Comparison of ENCODE assay signal across 8 mouse cellular contexts in the genomic region with DNA sequence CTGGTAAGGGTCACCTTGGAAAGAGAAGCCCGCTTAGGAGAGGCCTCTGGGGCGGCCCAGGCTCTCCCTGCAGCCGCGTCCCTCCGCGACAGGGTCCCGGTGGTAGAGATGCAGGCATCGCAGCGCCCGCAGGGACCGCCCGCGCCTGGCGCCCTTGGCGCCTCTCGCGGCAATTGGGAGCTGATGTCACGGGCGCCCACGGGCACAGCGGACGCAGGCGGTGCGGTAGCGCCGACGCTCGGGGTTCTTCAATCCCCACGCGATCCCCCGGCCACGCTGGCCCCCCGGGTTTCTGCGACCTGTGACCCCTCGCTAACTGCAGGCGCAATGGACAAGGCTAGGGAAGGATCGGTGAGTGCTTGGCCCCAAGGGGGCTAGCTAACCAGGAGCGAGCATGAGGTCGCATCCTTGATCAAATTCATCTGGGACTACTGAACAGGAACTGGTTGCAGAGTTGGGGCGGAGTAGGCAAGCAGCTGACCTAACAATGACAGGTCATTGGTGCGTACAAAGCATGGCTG. TPM values are rescaled to one million over a fixed set of nuclear protein-coding genes. Genes with fewer than 3 reads are reported as not detected.
A peak's percentile ranks its signal among the peaks of the same experiment; 100 is the strongest.
DNase-seq lines count a peak whose midpoint lies in the region; ATAC-seq lines count a peak whose summit lies in the region.

No protein-coding gene starts in this region.

- peaks cover 10% of the 10 kb centered on the region for H3K36me3 ChIP-seq in heart, embryonic 10.5 days
- peaks cover 4% of the 10 kb centered on the region; the same call in 1 of the 2 replicates for H3K36me3 ChIP-seq in limb, embryonic 11.5 days (ENCODE audit: control insufficient read depth, insufficient read depth, low read length)
- H3K36me3 ChIP-seq in neural tube, embryonic 14.5 days (ENCODE audit: control insufficient read depth, insufficient read depth, low read length), result no peaks in the 10 kb centered on the region

- intact Hi-C loops in heart, postnatal 25 days (cut with DNase I), result no loop called here
- intact Hi-C loops in heart, postnatal 10 days (cut with DNase I), result loop anchor here (2.0 kb wide), 1 partner anchor 15 kb away; a partner anchor contains a TSS

- H3K27me3 ChIP-seq in heart, embryonic 10.5 days (ENCODE audit: insufficient read depth, poor library complexity, severe bottlenecking), result 0 out of 2 replicates have a peak, but pooled peaks cover 5% of the 10 kb centered on the region
- H3K27me3 ChIP-seq in limb, embryonic 11.5 days (ENCODE audit: control insufficient read depth, insufficient read depth, low read length), result no peaks in the 10 kb centered on the region
- H3K27me3 ChIP-seq in neural tube, embryonic 14.5 days (ENCODE audit: control insufficient read depth, insufficient read depth, low read length), result no peaks in the 10 kb centered on the region

- no peak for ATAC-seq in limb, embryonic 11.5 days (ENCODE audit: insufficient number of reproducible peaks, low FRiP score, low TSS enrichment, low read depth)
- ATAC-seq in neural tube, embryonic 14.5 days (ENCODE audit: low read depth), result 0 out of 2 replicates have a peak, but pooled peaks have one; percentile 7

- no peak for DNase-seq in heart, embryonic 10.5 days (ENCODE audit: low spot score)
- no peak for DNase-seq in heart, postnatal 25 days (ENCODE audit: low spot score)
- peak; percentile 56 for DNase-seq in embryo, embryonic 11 days
- peak; percentile 48 to 54 for DNase-seq in heart, postnatal 10 days
- DNase-seq in limb, embryonic 11.5 days (ENCODE audit: low spot score), result peak; percentile 49
- DNase-seq in ovary, postnatal 14 days (ENCODE audit: low spot score), result no peak
- DNase-seq in cerebellum, postnatal 4 days (ENCODE audit: low spot score in 2 of 2), result no peak

- H3K4me2 ChIP-seq in limb, embryonic 11.5 days (ENCODE audit: low read depth, severe bottlenecking), result peak overlapping the region; percentile 72
- H3K4me2 ChIP-seq in neural tube, embryonic 14.5 days (ENCODE audit: low read depth, low read length), result peak overlapping the region; percentile 78

- H3K9me3 ChIP-seq in heart, embryonic 10.5 days, result no peaks in the 10 kb centered on the region
- H3K9me3 ChIP-seq in limb, embryonic 11.5 days (ENCODE audit: control insufficient read depth, low read length), result no peaks in the 10 kb centered on the region
- H3K9me3 ChIP-seq in neural tube, embryonic 14.5 days (ENCODE audit: control insufficient read depth, low read length), result no peaks in the 10 kb centered on the region

- H3K27ac ChIP-seq in heart, embryonic 10.5 days, result peak overlapping the region; percentile 87
- H3K27ac ChIP-seq in limb, embryonic 11.5 days (replicated peaks; ENCODE audit: low read depth, low read length), result no peak overlapping the region; the same call in 1 of the 2 replicates
- H3K27ac ChIP-seq in neural tube, embryonic 14.5 days (ENCODE audit: low read depth, low read length), result 0 out of 2 replicates have a peak overlapping the region, but pooled peaks have one; percentile 28

- H3K9ac ChIP-seq in limb, embryonic 11.5 days (ENCODE audit: low read length), result peak overlapping the region; percentile 70
- H3K9ac ChIP-seq in neural tube, embryonic 14.5 days (replicated peaks; ENCODE audit: low read depth, low read length), result peak overlapping the region; percentile 55

- peaks cover 55% of the 10 kb centered on the region for H3K4me1 ChIP-seq in heart, embryonic 10.5 days
- peaks cover 34% of the 10 kb centered on the region for H3K4me1 ChIP-seq in limb, embryonic 11.5 days (ENCODE audit: control insufficient read depth, insufficient read depth, low read length)
- H3K4me1 ChIP-seq in neural tube, embryonic 14.5 days (ENCODE audit: control insufficient read depth, insufficient read depth, low read length), result peaks cover 9% of the 10 kb centered on the region

- WGBS in heart, embryonic 10.5 days, result 3% methylated on average over 41 of the region's 41 CpGs
- WGBS in limb, embryonic 11.5 days, result 2% methylated on average over 41 of the region's 41 CpGs
- 5% methylated on average over 41 of the region's 41 CpGs for WGBS in neural tube, embryonic 14.5 days

- peak overlapping the region; percentile 60 for H3K4me3 ChIP-seq in heart, embryonic 10.5 days
- H3K4me3 ChIP-seq in limb, embryonic 11.5 days (ENCODE audit: low read depth, low read length), result peak overlapping the region; percentile 26
- H3K4me3 ChIP-seq in neural tube, embryonic 14.5 days (ENCODE audit: low read depth, low read length), result peak overlapping the region; percentile 33

RNA-seq across cellular contexts. Expression of a gene that starts 7.0 kb away (rescaled TPM):
- polyA plus RNA-seq in heart, embryonic 10.5 days (2016; fragmentation: Nextera tagmentation; extraction: Ambion mirVana), result 18.4 and 24.4 TPM in 2 replicates
- total RNA-seq in heart, postnatal 25 days (2021), result 1 to 10 TPM; 2.8 to 5.4 TPM
- 10 to 100 TPM; 10.7 to 11.7 TPM for total RNA-seq in heart, postnatal 10 days (2021)
- polyA plus RNA-seq in limb, embryonic 11.5 days (2014; fragmentation: Nextera tagmentation; extraction: Ambion mirVana), result 29.2 and 30.5 TPM in 2 replicates
- polyA plus RNA-seq in neural tube, embryonic 14.5 days (2014; fragmentation: Nextera tagmentation; extraction: Ambion mirVana), result 6.3 and 8.8 TPM in 2 replicates

RNA-seq across cellular contexts. Expression of a gene that starts 13.9 kb away (rescaled TPM):
- 6.9 and 7.3 TPM in 2 replicates for polyA plus RNA-seq in heart, embryonic 10.5 days (2016; fragmentation: Nextera tagmentation; extraction: Ambion mirVana)
- 1 to 10 TPM; 1.0 to 2.3 TPM for total RNA-seq in heart, postnatal 25 days (2021)
- 1 to 10 TPM; 1.7 to 1.8 TPM for total RNA-seq in heart, postnatal 10 days (2021)
- polyA plus RNA-seq in limb, embryonic 11.5 days (2014; fragmentation: Nextera tagmentation; extraction: Ambion mirVana), result 11.5 and 13.7 TPM in 2 replicates
- polyA plus RNA-seq in neural tube, embryonic 14.5 days (2014; fragmentation: Nextera tagmentation; extraction: Ambion mirVana), result 18.2 and 25.7 TPM in 2 replicates

RNA-seq across cellular contexts. Expression of a gene that starts 13.9 kb away (rescaled TPM):
- polyA plus RNA-seq in heart, embryonic 10.5 days (2016; fragmentation: Nextera tagmentation; extraction: Ambion mirVana), result 0.23 and 0.50 TPM in 2 replicates
- under 1 TPM in 1 of 2 experiments, not detected in 1; 0.17 TPM for total RNA-seq in heart, postnatal 25 days (2021)
- under 1 TPM in 1 of 2 experiments, not detected in 1; 0.12 TPM for total RNA-seq in heart, postnatal 10 days (2021)
- 0.58 and 1.1 TPM in 2 replicates for polyA plus RNA-seq in limb, embryonic 11.5 days (2014; fragmentation: Nextera tagmentation; extraction: Ambion mirVana)
- 4.2 and 7.8 TPM in 2 replicates for polyA plus RNA-seq in neural tube, embryonic 14.5 days (2014; fragmentation: Nextera tagmentation; extraction: Ambion mirVana)

RNA-seq across cellular contexts. Expression of a gene that starts 17.0 kb away (rescaled TPM):
- polyA plus RNA-seq in heart, embryonic 10.5 days (2016; fragmentation: Nextera tagmentation; extraction: Ambion mirVana), result 11.4 and 16.1 TPM in 2 replicates
- 10 to 100 TPM in 1 of 2 experiments, 1 to 10 TPM in 1; 7.0 to 12.7 TPM for total RNA-seq in heart, postnatal 25 days (2021)
- total RNA-seq in heart, postnatal 10 days (2021), result 10 to 100 TPM; 14.6 to 17.6 TPM
- polyA plus RNA-seq in limb, embryonic 11.5 days (2014; fragmentation: Nextera tagmentation; extraction: Ambion mirVana), result 20.8 and 21.7 TPM in 2 replicates
- polyA plus RNA-seq in neural tube, embryonic 14.5 days (2014; fragmentation: Nextera tagmentation; extraction: Ambion mirVana), result 13.5 and 14.3 TPM in 2 replicates

RNA-seq across cellular contexts. Expression of a gene that starts 20.9 kb away (rescaled TPM):
- polyA plus RNA-seq in heart, embryonic 10.5 days (2016; fragmentation: Nextera tagmentation; extraction: Ambion mirVana), result 101 and 113 TPM in 2 replicates
- 10 to 100 TPM; 72.5 to 74.0 TPM for total RNA-seq in heart, postnatal 25 days (2021)
- total RNA-seq in heart, postnatal 10 days (2021), result 10 to 100 TPM; 83.1 to 83.9 TPM
- polyA plus RNA-seq in limb, embryonic 11.5 days (2014; fragmentation: Nextera tagmentation; extraction: Ambion mirVana), result 153 and 182 TPM in 2 replicates
- 129 and 146 TPM in 2 replicates for polyA plus RNA-seq in neural tube, embryonic 14.5 days (2014; fragmentation: Nextera tagmentation; extraction: Ambion mirVana)

Comparison
In these comparisons a context has a peak if more than half of its experiments do, and no peak if none do; other contexts are left out.
1. DNase-seq: peak in embryo, embryonic 11 days (single experiment), heart, postnatal 10 days (2 of 2) and limb, embryonic 11.5 days (single experiment); none in heart, embryonic 10.5 days (single experiment), heart, postnatal 25 days (single experiment), ovary, postnatal 14 days (single experiment) and cerebellum, postnatal 4 days (0 of 2).
2. Peak in every context shown above with its lines, with median percentiles within 50 percentile points of each other: H3K4me3 ChIP-seq.